Mouse (Mus musculus): ENCODE results near the gene Zfp563.

Gene Zfp563

DNA sequence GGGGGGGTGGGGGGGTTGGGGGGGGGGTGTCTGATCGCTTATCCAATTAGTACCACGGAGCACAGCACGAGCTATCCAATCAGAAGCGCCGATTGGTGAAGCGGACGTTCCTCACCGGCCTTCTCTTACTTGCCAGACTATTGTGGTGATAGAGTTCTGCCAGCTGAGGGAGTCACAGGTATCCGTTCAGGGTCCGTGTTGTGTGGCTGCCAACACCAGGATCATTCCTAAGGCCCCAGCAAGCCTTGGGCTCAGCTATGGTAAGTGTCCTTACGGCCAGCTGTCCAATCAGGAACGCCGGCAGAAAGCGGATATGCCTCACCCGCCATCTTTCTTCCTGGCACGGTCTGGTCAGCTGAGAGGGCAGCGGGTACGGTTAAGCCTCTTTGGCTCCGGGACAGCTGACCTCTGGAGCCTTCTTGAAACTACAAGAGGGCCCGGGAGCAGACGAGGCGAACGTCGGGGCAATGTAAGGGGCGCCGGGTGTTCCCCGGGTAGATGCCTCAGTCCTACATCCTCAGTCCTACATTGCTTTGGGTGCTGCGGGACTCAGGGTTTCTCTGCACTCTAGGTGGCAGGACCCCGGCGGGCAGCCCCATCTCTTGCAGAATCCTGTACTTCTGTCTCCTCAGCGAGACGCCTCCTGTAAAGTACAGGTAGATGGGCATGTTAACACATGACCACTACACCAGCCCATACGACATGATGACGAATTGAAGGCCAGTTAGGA, at the start of gene Zfp563:
Gene Zfp563 (plus strand): TSS at position 91 of the 730 bp plus-strand sequence.
- DNase-seq (ENCODE audit: low read depth, low spot score), result peak; percentile 93

DNA sequence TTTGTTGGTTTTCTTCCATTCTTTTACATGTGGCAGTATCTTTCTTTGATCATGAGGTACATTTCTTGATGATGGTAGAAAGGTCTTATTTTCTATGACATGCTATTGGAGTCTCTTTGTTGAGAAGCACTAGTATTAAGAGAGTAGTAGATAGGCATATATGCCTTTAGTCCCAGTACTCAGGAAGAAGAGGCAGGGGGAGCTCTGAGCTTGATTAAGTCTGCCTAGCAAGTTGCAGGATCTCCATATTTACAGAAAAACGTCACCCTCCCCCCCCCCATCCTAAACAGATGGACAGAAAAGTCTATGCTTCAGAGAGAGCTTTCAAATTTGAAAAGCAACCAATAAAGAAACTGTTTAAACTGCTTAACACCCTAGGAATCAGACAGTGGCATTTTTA, 30.3 kb upstream of the Zfp563 start:
- no peak for DNase-seq (ENCODE audit: low read depth, low spot score)

DNA sequence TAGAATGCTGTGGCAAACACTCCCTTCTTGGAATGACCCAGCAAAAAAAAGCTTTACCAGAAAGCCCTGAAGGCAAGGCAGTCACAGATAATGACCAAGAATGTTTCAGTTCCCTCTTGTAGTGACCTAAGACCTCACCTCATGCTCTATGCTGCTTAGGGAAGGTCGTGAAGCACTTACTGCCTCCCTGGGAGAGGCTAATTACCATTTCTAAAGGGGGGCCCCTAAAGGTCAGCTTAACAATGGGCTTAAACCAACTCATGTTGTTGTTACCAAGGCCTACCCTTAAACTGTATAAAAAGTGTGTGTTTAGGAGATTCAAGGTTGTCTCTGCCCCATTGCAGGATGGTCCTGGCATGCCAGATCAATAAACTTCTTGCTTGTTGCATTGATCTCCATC, 26.1 kb upstream of the Zfp563 start:
- DNase-seq (ENCODE audit: low read depth, low spot score), result no peak

DNA sequence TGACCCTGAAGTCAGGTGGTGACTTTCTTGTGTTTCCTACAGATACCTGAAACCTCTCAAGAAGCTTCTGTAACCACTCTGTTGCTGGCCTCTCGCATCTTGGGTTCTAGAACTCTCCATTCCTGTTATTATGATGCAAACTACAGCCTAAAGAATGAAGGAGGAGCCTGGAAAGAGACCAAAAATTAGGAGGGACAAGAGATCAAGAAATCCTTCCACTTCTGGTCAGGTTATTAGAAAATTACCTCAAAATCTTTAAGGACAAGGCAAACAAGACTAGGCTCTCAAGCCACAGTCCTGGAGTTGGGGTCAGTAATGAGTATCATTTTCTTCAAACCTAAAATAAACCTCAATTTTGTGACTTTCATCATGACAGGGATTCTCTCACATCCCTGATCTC, 21.2 kb upstream of the Zfp563 start, which contains the start of gene 4921501E09Rik:
Gene 4921501E09Rik (minus strand): TSS at position 101 of the 400 bp plus-strand sequence.
- DNase-seq (ENCODE audit: low read depth, low spot score), result no peak

GRCm38 (mm10) chr17:33091630-33092029, 2.5 kb downstream of the Zfp563 start:
- DNase-seq (ENCODE audit: low read depth, low spot score), result no peak

- DNase-seq (ENCODE audit: low read depth, low spot score), result no peak
Measured at GRCm38 (mm10) chr17:33092391-33093193, 3.5 kb downstream of the Zfp563 start.

- DNase-seq (ENCODE audit: low read depth, low spot score), result no peak
Measured at GRCm38 (mm10) chr17:33097396-33097795, 8.3 kb downstream of the Zfp563 start.

DNA sequence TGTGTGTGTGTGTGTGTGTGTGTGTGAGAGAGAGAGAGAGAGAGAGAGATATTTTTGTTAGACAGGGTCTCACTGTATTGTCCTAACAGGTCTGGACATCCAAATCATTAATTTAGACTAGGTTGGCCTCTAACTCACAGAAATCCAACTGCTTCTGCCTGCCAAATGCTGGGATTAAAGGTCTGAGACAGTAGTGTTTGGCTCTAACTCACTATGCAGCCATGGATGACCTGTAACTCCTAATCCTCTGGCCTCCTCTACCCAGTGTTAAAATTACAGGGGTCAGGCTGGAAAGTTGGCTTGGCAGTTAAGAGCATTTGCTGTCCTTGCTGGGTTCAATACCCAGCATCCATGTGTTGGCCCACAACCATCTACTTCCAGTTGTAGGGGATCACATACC, 35.4 kb downstream of the Zfp563 start:
- DNase-seq (ENCODE audit: low read depth, low spot score), result no peak

DNA sequence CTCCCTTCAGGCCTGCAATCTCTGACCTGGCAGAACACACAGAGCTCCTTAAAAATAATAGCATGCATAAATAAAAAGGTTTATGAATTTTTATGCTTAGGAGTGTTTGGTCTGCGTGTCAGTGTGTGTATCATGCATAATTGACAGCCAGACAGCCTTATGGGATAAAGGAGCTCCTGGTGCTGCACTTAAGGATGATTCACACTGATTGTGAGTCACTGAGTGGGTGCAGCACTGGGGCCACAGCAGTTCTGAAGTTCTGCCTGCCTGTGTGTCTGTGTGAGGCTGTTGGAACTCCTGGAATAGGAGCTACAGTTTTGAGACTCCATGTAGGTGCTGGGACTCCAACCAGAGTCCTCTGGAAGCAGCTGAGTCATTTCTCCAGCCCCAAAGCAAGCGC, 37.1 kb downstream of the Zfp563 start:
- DNase-seq (ENCODE audit: low read depth, low spot score), result no peak

DNA sequence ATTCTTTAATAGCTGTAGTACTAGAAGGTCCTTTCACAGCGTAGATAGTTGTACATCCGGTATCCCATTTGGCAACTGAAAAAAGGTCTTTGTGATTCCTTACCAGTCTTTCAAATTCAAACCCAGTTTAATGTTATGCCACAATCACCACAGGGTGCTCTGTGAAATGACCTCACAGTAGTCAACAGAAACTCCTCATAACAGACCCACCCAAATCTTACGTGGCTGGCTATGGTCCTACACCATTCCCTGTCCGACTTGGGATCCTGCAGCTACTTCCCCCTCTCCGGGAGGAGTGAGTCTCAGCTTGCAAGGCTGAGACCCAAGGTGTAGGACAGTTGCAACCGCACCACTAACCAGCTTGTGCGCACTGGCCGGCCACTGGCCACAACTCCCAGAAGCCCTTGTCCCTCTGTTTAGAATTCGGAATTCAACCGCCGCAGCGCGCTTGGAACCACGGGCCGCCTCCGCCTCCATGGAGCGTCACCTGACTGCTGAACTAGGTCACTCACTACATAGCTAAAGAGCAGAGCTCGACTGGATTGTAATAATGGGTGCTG, 50.2 kb downstream of the Zfp563 start, which contains the start of gene Morc2b:
Gene Morc2b (minus strand): TSS at position 423 of the 560 bp plus-strand sequence.
- no peak for DNase-seq (ENCODE audit: low read depth, low spot score)

Measured in A20 (cell line).